Mouse (Mus musculus) cortical plate, adult 2 months (tissue): ENCODE measurements at regions not wholly inside any gene's neighbourhood (a gene's known extent, or its start where the extent isn't known, plus 50 kb on each side); places are given as distances from the start of the nearest gene placed in this dataset.

Experiments used
- CTCF ChIP-seq: fragments of 200-500 bp; IDR thresholded peaks from 2 replicates; pipeline ENCODE4 v1.5.1; 2011; ENCODE audit warnings: mild to moderate bottlenecking, control low read depth, low read length; ENCODE audit not compliant: insufficient read depth; ENCODE audit errors: extremely low read depth
- POLR2A ChIP-seq: fragments of 200-500 bp; IDR thresholded peaks from 2 replicates; pipeline ENCODE4 v1.6.1; 2011; ENCODE audit warnings: mild to moderate bottlenecking, low read length, control low read depth; ENCODE audit not compliant: insufficient read depth; ENCODE audit errors: extremely low read depth

GRCm38 (mm10) chr11:89232884-89233480 lies 69.2 kb downstream of the Nog start:
- TF ChIP-seq POLR2A: no peak
- no peak for TF ChIP-seq CTCF
